8 mouse cellular contexts compared by ENCODE assay signal in the genomic region with DNA sequence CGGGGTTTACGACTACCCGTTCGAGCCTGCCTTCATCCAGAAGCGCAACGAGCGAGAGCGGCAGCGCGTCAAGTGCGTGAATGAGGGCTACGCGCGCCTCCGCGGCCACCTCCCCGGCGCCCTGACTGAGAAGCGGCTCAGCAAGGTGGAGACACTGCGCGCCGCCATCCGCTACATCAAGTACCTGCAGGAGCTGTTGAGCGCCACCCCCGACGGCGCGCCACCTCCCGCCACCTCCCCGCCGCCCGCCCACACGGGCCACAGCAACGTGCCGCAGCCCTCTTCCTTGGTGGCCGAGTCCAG. TPM values are rescaled to one million over a fixed set of nuclear protein-coding genes. Genes with fewer than 3 reads are reported as not detected.
DNase-seq lines count a peak whose midpoint lies in the region; ATAC-seq and TF ChIP-seq lines count a peak whose summit lies in the region.

No protein-coding gene starts in this region.

- H3K4me3 ChIP-seq in testis, adult 2 months (ENCODE audit: control insufficient read depth, low read depth, low read length), result peak overlapping the region; percentile 11
- H3K4me3 ChIP-seq in intestine, embryonic 15.5 days (replicated peaks), result peak overlapping the region; percentile 30
- peak overlapping the region; percentile 28 for H3K4me3 ChIP-seq in stomach, embryonic 15.5 days (replicated peaks)

- H3K4me2 ChIP-seq in intestine, embryonic 15.5 days (replicated peaks), result peak overlapping the region; percentile 63
- H3K4me2 ChIP-seq in stomach, embryonic 15.5 days, result peak overlapping the region; percentile 55

- peak; percentile 66 for ATAC-seq in intestine, embryonic 15.5 days
- peak; percentile 18; the same call in 1 of the 2 replicates for ATAC-seq in megakaryocyte progenitor cell, adult 5-6 weeks (replicated peaks; ENCODE audit: poor library complexity)
- peak; percentile 23; the same call in 1 of the 2 replicates for ATAC-seq in stomach, embryonic 15.5 days (ENCODE audit: insufficient read depth, low FRiP score, low read depth)

- TF ChIP-seq POLR2A in testis, adult 2 months (IDR thresholded peaks at IDR 0.05; ENCODE audit: control insufficient read depth, low read depth, low read length), result no peak

- peaks cover 3% of the 10 kb centered on the region; the same call in 1 of the 2 replicates for H3K27me3 ChIP-seq in testis, adult 2 months (ENCODE audit: control insufficient read depth, insufficient read depth, low read length)
- H3K27me3 ChIP-seq in intestine, embryonic 15.5 days (replicated peaks), result peaks cover 34% of the 10 kb centered on the region
- H3K27me3 ChIP-seq in stomach, embryonic 15.5 days (replicated peaks), result peaks cover 26% of the 10 kb centered on the region

- no peaks in the 10 kb centered on the region for H3K36me3 ChIP-seq in testis, adult 2 months (ENCODE audit: control insufficient read depth, insufficient read depth, low read length)
- H3K36me3 ChIP-seq in intestine, embryonic 15.5 days, result no peaks in the 10 kb centered on the region
- no peaks in the 10 kb centered on the region for H3K36me3 ChIP-seq in stomach, embryonic 15.5 days

- 1% methylated on average over 35 of the region's 36 CpGs for WGBS in intestine, embryonic 15.5 days
- WGBS in stomach, embryonic 15.5 days, result 2% methylated on average over 35 of the region's 36 CpGs

- no peaks in the 10 kb centered on the region for H3K9me3 ChIP-seq in intestine, embryonic 15.5 days
- no peaks in the 10 kb centered on the region for H3K9me3 ChIP-seq in stomach, embryonic 15.5 days

- H3K9ac ChIP-seq in intestine, embryonic 15.5 days, result no peak overlapping the region
- no peak overlapping the region for H3K9ac ChIP-seq in stomach, embryonic 15.5 days

- H3K27ac ChIP-seq in testis, adult 2 months (ENCODE audit: control insufficient read depth, insufficient read depth, low read depth, low read length), result no peak overlapping the region
- H3K27ac ChIP-seq in intestine, embryonic 15.5 days, result no peak overlapping the region
- no peak overlapping the region for H3K27ac ChIP-seq in stomach, embryonic 15.5 days

- no peak for TF ChIP-seq CTCF in testis, adult 2 months (IDR thresholded peaks at IDR 0.05; ENCODE audit: control insufficient read depth, insufficient read depth, insufficient replicate concordance, low read depth, low read length)

- peak; percentile 21 for DNase-seq in adrenal gland, postnatal 10 days
- no peak for DNase-seq in adrenal gland, adult 8-10 months
- DNase-seq in testis, postnatal 10 days (ENCODE audit: low spot score), result no peak
- DNase-seq in cerebellum, adult 11-12 months, result no peak

- peaks cover 6% of the 10 kb centered on the region for H3K4me1 ChIP-seq in testis, adult 2 months (ENCODE audit: control insufficient read depth, insufficient read depth, low read length)
- peaks cover 9% of the 10 kb centered on the region; the same call in 1 of the 2 replicates for H3K4me1 ChIP-seq in intestine, embryonic 15.5 days (replicated peaks)
- peaks cover 9% of the 10 kb centered on the region; the same call in 1 of the 2 replicates for H3K4me1 ChIP-seq in stomach, embryonic 15.5 days

RNA-seq across cellular contexts. Expression of gene Ascl5, which starts 0.4 kb away (rescaled TPM):
- not detected for total RNA-seq in adrenal gland, postnatal 10 days (2021)
- total RNA-seq in adrenal gland, adult 8-10 months (2022), result not detected
- polyA plus RNA-seq in testis, adult 2 months (2012; rRNA removed), result not detected in 2 replicates
- polyA plus RNA-seq in intestine, embryonic 15.5 days (2015; fragmentation: Nextera tagmentation; extraction: Ambion mirVana), result not detected in 2 replicates
- total RNA-seq in megakaryocyte progenitor cell, adult 5-6 weeks (2015), result not detected in 2 replicates
- total RNA-seq in megakaryocyte progenitor cell, adult 5-6 weeks (2017), result not detected in 2 replicates
- 0.33 and 0.50 TPM in 2 replicates for polyA plus RNA-seq in stomach, embryonic 15.5 days (2015; fragmentation: Nextera tagmentation; extraction: Ambion mirVana)

RNA-seq across cellular contexts. Expression of gene Cacna1s, which starts 1.6 kb away (rescaled TPM):
- total RNA-seq in adrenal gland, postnatal 10 days (2021), result 10 to 100 TPM in 1 of 2 experiments, 1 to 10 TPM in 1; 8.6 to 30.5 TPM
- 1 to 10 TPM in 1 of 4 experiments, under 1 TPM in 3; 0.40 to 1.0 (median 0.75) TPM for total RNA-seq in adrenal gland, adult 8-10 months (2022)
- polyA plus RNA-seq in testis, adult 2 months (2012; rRNA removed), result 16.5 and 19.4 TPM in 2 replicates
- polyA plus RNA-seq in intestine, embryonic 15.5 days (2015; fragmentation: Nextera tagmentation; extraction: Ambion mirVana), result 0.15 TPM in 1 of 2 replicates, not detected in the other
- total RNA-seq in megakaryocyte progenitor cell, adult 5-6 weeks (2015), result not detected in 2 replicates
- not detected in 2 replicates for total RNA-seq in megakaryocyte progenitor cell, adult 5-6 weeks (2017)
- polyA plus RNA-seq in stomach, embryonic 15.5 days (2015; fragmentation: Nextera tagmentation; extraction: Ambion mirVana), result 0.10 and 0.17 TPM in 2 replicates

RNA-seq across cellular contexts. Expression of gene Tmem9, which starts 43.0 kb away (rescaled TPM):
- 10 to 100 TPM; 38.2 to 40.0 TPM for total RNA-seq in adrenal gland, postnatal 10 days (2021)
- 10 to 100 TPM; 37.4 to 55.6 (median 50.2) TPM for total RNA-seq in adrenal gland, adult 8-10 months (2022)
- 22.5 and 22.6 TPM in 2 replicates for polyA plus RNA-seq in testis, adult 2 months (2012; rRNA removed)
- polyA plus RNA-seq in intestine, embryonic 15.5 days (2015; fragmentation: Nextera tagmentation; extraction: Ambion mirVana), result 142 and 148 TPM in 2 replicates
- total RNA-seq in megakaryocyte progenitor cell, adult 5-6 weeks (2015), result 5.8 and 12.7 TPM in 2 replicates
- total RNA-seq in megakaryocyte progenitor cell, adult 5-6 weeks (2017), result 5.1 and 9.2 TPM in 2 replicates
- polyA plus RNA-seq in stomach, embryonic 15.5 days (2015; fragmentation: Nextera tagmentation; extraction: Ambion mirVana), result 141 and 161 TPM in 2 replicates

RNA-seq across cellular contexts. Expression of gene Igfn1, which starts 44.8 kb away (rescaled TPM):
- total RNA-seq in adrenal gland, postnatal 10 days (2021), result 1 to 10 TPM in 1 of 2 experiments, under 1 TPM in 1; 0.82 to 3.3 TPM
- total RNA-seq in adrenal gland, adult 8-10 months (2022), result under 1 TPM in 3 of 4 experiments, not detected in 1; 0.12 to 0.17 (median 0.15) TPM
- 0.79 TPM in 2 replicates for polyA plus RNA-seq in testis, adult 2 months (2012; rRNA removed)
- 0.06 TPM in 1 of 2 replicates, not detected in the other for polyA plus RNA-seq in intestine, embryonic 15.5 days (2015; fragmentation: Nextera tagmentation; extraction: Ambion mirVana)
- total RNA-seq in megakaryocyte progenitor cell, adult 5-6 weeks (2015), result not detected in 2 replicates
- not detected in 2 replicates for total RNA-seq in megakaryocyte progenitor cell, adult 5-6 weeks (2017)
- polyA plus RNA-seq in stomach, embryonic 15.5 days (2015; fragmentation: Nextera tagmentation; extraction: Ambion mirVana), result 0.06 and 0.09 TPM in 2 replicates

Comparison
In these comparisons a context has a peak if more than half of its experiments do, and no peak if none do; other contexts are left out.
1. RNA of gene Cacna1s, which starts 1.6 kb away (total RNA-seq): 8.6 to 30.5 TPM in adrenal gland, postnatal 10 days; 0.40 to 1.0 TPM in adrenal gland, adult 8-10 months and not detected in megakaryocyte progenitor cell, adult 5-6 weeks; every median in the first group is over 4 times any median in the second.
2. Peak in every context shown above with its lines, with median percentiles within 50 percentile points of each other: H3K4me3 ChIP-seq and ATAC-seq.